Mouse (Mus musculus): ENCODE measurements around the gene Sbsn. TPM values are rescaled to one million over a fixed set of nuclear protein-coding genes. Genes with fewer than 3 reads are reported as not detected.

The Sbsn gene
- 6.9 and 8.3 TPM in 2 replicates for polyA plus RNA-seq (2012; ENCODE audit: insufficient read depth, insufficient read length, missing spikeins)

DNA sequence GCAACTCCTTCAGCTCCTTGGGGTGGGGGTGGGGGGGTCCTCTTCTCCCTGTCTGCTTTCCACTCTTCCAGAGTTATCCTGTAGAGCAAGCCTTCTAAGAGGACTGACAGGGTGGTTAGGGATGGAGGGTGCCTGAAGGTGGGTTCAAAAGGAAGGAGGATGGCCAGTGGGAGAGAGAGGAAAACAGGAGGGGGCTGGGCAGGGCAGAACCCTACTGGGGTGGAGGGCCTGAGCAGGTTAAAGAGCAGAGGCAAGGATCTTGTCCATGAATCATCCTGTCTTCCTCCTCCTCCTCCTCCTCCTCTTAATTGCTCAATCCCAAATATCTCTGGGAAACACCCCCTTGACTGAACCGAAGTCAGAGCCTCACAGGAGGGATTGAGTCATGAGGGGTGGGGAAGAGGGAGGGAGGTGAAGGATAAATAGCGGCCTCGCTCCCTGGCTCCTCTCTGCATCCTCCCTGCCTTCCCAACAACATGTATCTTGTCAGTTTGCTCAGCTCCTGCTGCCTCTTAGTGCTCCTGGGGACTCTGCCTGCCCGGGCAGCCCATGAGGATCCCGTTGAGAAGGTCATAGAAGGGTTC lies at the start of gene Sbsn:
Gene Sbsn, plus strand, starts transcription at position 386 of the 584 bp plus-strand sequence.
- H3K4me3 ChIP-seq (ENCODE audit: insufficient read depth, low read length) = no peak within 1 kb of the TSS
- no peak for TF ChIP-seq POLR2A (IDR thresholded peaks at IDR 0.05; ENCODE audit: borderline replicate concordance, low read depth, low read length)
- TF ChIP-seq CTCF (IDR thresholded peaks at IDR 0.05; ENCODE audit: low read depth, low read length) = no peak; the same call in 1 of the 2 replicates
- H3K27ac ChIP-seq (ENCODE audit: insufficient read depth, low read depth, low read length) = no peak within 1 kb of the TSS
- peaks cover 19% of the 10 kb centered on the region for H3K4me1 ChIP-seq (ENCODE audit: control insufficient read depth, insufficient read depth, low read length)

DNA sequence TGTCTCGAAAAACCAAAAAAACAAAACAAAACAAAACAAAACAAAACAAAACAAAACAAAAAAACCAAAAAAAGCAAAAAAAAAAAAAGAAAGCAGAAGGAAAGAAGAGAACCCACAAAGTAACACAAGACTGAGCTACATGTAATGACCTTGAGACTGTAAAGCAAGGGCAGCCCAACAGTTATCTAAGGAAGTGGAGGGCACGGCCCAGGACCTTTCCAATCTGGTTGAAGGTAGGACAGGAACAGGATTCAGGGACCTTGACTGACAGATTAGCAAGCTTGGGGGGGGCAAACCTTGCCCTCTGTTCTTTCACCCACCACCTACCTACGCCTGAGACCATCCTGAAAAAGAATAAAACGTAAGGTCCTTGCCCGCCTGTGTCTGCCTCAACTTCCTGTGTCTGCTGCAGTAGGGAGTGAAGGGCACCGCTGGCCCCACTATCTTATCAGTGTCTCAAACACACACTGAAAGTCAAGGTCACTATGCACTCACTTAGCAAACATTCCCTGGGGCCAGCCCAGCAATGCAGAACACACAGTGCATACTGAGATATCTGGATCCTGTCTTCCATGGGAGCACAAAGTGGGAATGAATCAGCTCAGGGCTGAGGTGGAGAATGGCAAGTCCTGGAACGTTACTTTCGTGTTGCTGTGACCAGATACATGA lies 44.9 kb upstream of the Sbsn start:
- TF ChIP-seq CTCF (IDR thresholded peaks at IDR 0.05; ENCODE audit: low read depth, low read length) (no peak), POLR2A (IDR thresholded peaks at IDR 0.05; ENCODE audit: borderline replicate concordance, low read depth, low read length) (no peak)
- Histone ChIP-seq H3K4me3 (ENCODE audit: insufficient read depth, low read length) (no peak overlapping the region), H3K27ac (ENCODE audit: insufficient read depth, low read depth, low read length) (no peak overlapping the region), H3K4me1 (ENCODE audit: control insufficient read depth, insufficient read depth, low read length) (no peaks in the 10 kb centered on the region)

DNA sequence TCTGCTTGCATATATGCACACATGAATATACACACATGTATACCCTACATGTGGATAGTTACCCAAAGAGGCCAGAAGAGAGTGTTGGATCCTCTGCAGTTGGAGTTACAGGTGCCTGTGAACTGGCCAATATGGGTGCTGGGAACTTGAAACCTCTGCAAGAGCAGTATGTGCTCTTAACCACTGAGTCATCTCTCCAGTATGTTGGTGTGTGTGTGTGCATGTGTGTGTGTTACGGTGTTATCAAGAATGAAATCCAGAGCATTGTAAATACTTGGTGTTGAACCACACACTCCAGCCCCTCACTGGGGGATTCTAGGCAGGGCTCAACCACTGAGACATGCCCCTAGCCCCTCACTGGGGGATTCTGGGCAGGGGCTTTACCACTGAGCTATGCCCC lies 43.8 kb upstream of the Sbsn start:
- no peak overlapping the region for H3K27ac ChIP-seq (ENCODE audit: insufficient read depth, low read depth, low read length)
- TF ChIP-seq CTCF (IDR thresholded peaks at IDR 0.05; ENCODE audit: low read depth, low read length) (no peak), POLR2A (IDR thresholded peaks at IDR 0.05; ENCODE audit: borderline replicate concordance, low read depth, low read length) (no peak)

DNA sequence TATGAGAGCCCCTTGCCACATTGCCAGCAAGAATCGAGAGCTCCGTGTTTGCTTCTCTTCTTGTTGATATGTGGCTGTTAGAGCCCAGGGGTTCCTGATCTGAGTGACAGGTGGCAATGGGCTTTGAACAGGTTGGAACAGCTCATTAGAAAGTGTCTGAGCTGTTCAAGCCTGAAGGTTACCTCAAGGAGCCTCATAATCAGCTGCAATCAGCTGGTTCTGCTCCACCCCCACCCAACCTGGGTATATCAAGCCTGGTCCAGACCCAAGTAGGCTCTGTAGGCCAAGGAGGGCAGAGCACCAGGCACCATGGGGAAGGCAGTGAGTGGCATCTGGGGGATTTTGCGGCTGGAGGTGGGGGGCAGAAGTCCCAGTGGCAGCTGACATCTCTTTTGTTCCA lies 39.3 kb upstream of the Sbsn start, which contains the start of gene Atp4a:
Gene Atp4a, plus strand, starts transcription at position 268 of the 400 bp plus-strand sequence.
- Histone ChIP-seq H3K4me1 (ENCODE audit: control insufficient read depth, insufficient read depth, low read length) (peaks cover under 1% of the 10 kb centered on the region), H3K27ac (ENCODE audit: insufficient read depth, low read depth, low read length) (no peak within 1 kb of the TSS), H3K4me3 (ENCODE audit: insufficient read depth, low read length) (no peak within 1 kb of the TSS)
- TF ChIP-seq CTCF (IDR thresholded peaks at IDR 0.05; ENCODE audit: low read depth, low read length) (no peak), POLR2A (IDR thresholded peaks at IDR 0.05; ENCODE audit: borderline replicate concordance, low read depth, low read length) (no peak)

More for the DNA sequence above, 43.8 kb upstream of the Sbsn start:
- no peaks in the 10 kb centered on the region for H3K4me1 ChIP-seq (ENCODE audit: control insufficient read depth, insufficient read depth, low read length)
- no peak overlapping the region for H3K4me3 ChIP-seq (ENCODE audit: insufficient read depth, low read length)

DNA sequence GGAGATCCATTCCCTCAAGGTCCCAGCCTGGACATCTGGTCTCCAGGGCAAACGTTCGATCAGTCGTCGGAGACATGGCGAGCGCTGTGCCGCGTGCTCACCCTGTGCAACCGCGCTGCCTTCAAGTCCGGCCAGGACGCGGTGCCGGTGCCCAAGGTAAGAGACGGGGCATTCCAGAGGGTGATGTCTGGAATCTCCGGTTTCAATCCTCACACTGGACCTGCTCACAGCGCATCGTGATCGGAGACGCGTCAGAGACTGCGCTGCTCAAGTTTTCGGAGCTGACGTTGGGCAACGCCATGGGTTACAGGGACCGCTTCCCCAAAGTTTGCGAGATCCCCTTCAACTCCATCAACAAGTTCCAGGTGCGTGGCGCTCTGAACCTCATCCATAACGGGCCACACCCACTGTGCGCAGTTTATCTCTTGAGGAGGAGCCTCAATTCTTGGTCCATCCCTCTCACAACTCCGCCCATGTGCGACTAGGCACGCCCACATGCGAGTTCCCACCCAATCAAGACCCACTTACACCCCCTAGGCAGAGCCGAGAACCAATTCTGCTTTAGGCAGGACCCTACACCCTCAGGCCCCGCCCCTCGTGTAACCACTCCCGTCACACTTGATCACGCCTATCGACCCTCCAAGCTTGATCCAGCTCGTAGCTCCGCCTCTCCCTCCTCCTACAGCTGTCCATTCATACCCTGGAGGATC lies 34.1 kb upstream of the Sbsn start:
- Histone ChIP-seq H3K4me3 (ENCODE audit: insufficient read depth, low read length) (peak overlapping the region; percentile 52), H3K4me1 (ENCODE audit: control insufficient read depth, insufficient read depth, low read length) (peaks cover 10% of the 10 kb centered on the region), H3K27ac (ENCODE audit: insufficient read depth, low read depth, low read length) (no peak overlapping the region)
- TF ChIP-seq CTCF (IDR thresholded peaks at IDR 0.05; ENCODE audit: low read depth, low read length) (no peak), POLR2A (IDR thresholded peaks at IDR 0.05; ENCODE audit: borderline replicate concordance, low read depth, low read length) (no peak)

DNA sequence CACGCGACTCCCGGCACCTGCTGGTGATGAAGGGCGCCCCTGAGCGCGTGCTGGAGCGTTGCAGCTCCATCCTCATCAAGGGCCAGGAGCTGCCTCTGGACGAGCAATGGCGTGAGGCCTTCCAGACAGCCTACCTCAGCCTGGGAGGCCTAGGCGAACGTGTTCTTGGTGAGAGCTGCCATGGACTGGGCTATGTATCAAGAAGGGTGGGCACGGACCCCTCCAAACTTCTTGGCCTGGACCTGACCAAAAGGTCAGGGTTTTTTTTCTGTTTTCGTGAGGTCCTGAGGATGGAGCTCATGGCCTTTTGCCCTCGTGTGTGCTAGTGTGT lies 33.6 kb upstream of the Sbsn start:
- TF ChIP-seq CTCF (IDR thresholded peaks at IDR 0.05; ENCODE audit: low read depth, low read length) (no peak), POLR2A (IDR thresholded peaks at IDR 0.05; ENCODE audit: borderline replicate concordance, low read depth, low read length) (no peak)
- Histone ChIP-seq H3K4me3 (ENCODE audit: insufficient read depth, low read length) (peak overlapping the region; percentile 52), H3K27ac (ENCODE audit: insufficient read depth, low read depth, low read length) (no peak overlapping the region), H3K4me1 (ENCODE audit: control insufficient read depth, insufficient read depth, low read length) (peaks cover 10% of the 10 kb centered on the region)

DNA sequence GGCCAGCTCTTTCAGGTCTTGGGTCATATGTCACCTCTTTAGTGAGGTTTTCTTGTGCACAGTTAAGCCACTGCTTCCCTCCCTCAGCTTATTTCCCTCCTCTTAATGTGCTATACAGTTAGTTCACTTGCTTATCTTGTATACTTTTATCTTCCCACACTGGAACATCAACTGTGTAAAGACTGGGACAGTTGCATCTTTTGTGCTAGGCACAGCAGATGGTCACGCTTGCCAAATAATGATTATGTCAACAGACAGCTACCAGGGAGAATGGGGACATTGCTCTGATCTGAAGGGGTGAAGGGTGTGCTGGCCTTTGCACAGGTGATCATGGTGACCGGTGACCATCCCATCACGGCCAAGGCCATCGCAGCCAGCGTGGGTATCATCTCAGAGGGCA lies 31.6 kb upstream of the Sbsn start:
- TF ChIP-seq POLR2A (IDR thresholded peaks at IDR 0.05; ENCODE audit: borderline replicate concordance, low read depth, low read length) (no peak), CTCF (IDR thresholded peaks at IDR 0.05; ENCODE audit: low read depth, low read length) (no peak)
- H3K4me1 ChIP-seq (ENCODE audit: control insufficient read depth, insufficient read depth, low read length) = peaks cover 10% of the 10 kb centered on the region
- no peak overlapping the region for H3K4me3 ChIP-seq (ENCODE audit: insufficient read depth, low read length)
- no peak overlapping the region for H3K27ac ChIP-seq (ENCODE audit: insufficient read depth, low read depth, low read length)

DNA sequence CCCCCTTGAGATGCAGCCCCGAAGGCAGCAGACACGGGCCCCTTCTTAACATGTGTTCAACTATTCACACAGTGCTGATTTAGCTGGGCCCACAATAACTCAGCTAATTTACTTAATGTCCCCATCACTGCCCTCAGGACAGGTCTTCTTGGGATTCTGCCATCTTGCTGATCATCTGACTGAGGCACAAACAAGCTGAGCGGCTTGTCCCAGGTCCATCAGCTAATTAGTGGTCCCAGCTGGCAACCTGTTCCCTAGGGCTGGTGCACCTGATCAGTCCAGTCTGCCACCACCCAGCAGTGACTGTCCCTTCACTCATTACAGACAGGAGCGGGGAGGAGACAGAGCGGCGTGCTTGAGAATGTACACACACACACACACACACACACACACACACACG lies 30.0 kb upstream of the Sbsn start:
- H3K4me1 ChIP-seq (ENCODE audit: control insufficient read depth, insufficient read depth, low read length) = peaks cover 10% of the 10 kb centered on the region

DNA sequence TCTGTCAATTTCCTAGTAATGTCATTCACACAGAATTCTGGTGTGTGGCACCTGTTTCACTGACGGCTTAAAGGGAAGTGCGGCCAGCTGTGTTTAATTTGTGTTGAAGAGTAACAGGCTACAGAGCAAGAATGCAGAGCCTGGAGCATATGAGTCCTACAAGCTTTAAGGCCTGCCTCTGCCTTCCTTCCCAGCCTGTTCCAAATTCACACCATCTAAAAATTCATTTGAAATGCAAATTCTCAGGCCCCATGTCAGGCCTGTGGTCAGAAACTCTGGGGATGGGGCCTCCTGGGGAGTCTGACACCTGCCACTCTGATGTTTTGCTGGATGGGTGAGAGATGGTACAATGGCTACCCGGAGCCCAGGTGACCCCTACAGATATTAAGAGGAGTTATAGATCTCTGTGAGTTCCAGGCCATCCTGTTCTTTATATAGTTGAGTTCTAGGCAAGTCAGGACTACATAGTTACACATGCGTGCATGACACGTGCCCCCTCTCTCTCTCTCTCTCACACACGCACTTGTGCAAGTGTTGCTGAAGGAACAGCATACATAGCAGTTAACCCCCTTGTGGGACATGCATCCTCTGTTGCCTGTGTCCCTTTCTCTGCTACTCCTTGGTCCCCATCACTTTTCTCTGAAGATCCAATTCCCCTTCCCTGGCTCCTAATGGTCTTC lies 27.9 kb upstream of the Sbsn start:
- Histone ChIP-seq H3K4me3 (ENCODE audit: insufficient read depth, low read length) (no peak overlapping the region), H3K27ac (ENCODE audit: insufficient read depth, low read depth, low read length) (no peak overlapping the region), H3K4me1 (ENCODE audit: control insufficient read depth, insufficient read depth, low read length) (peaks cover 9% of the 10 kb centered on the region)
- TF ChIP-seq POLR2A (IDR thresholded peaks at IDR 0.05; ENCODE audit: borderline replicate concordance, low read depth, low read length) = no peak
- TF ChIP-seq CTCF (IDR thresholded peaks at IDR 0.05; ENCODE audit: low read depth, low read length) = no peak

More for the DNA sequence above, 30.0 kb upstream of the Sbsn start:
- Histone ChIP-seq H3K4me3 (ENCODE audit: insufficient read depth, low read length) (no peak overlapping the region), H3K27ac (ENCODE audit: insufficient read depth, low read depth, low read length) (no peak overlapping the region)
- no peak for TF ChIP-seq CTCF (IDR thresholded peaks at IDR 0.05; ENCODE audit: low read depth, low read length)
- no peak for TF ChIP-seq POLR2A (IDR thresholded peaks at IDR 0.05; ENCODE audit: borderline replicate concordance, low read depth, low read length)

Data from bone marrow macrophage, adult 2 months (primary cell).